Mouse (Mus musculus) kidney, embryonic 15.5 days (tissue): ENCODE measurements at regions not wholly inside any gene's neighbourhood (a gene's known extent, or its start where the extent isn't known, plus 50 kb on each side); places are given as distances from the start of the nearest gene placed in this dataset.

ENCODE experiments used
- ATAC-seq: fragments of 200-750 bp; cut with Nextera tagmentation; replicated peaks from 2 replicates; pipeline ENCODE4 v1.8.0; 2017; ENCODE audit warnings: moderate TSS enrichment; ENCODE audit not compliant: low FRiP score
- H3K27ac ChIP-seq: fragments of 300-500 bp; sonication (generic); 2 replicates; pipeline ENCODE4 v1.5.1; 2015; ENCODE audit warnings: mild to moderate bottlenecking, inconsistent platforms
- H3K27me3 ChIP-seq: fragments of 300-500 bp; sonication (generic); 2 replicates; pipeline ENCODE4 v1.6.1; 2015; ENCODE audit warnings: inconsistent platforms
- H3K36me3 ChIP-seq: fragments of 300-500 bp; sonication (generic); 2 replicates; pipeline ENCODE4 v1.6.1; 2015; ENCODE audit warnings: inconsistent platforms
- H3K4me1 ChIP-seq: fragments of 300-500 bp; sonication (generic); 2 replicates; pipeline ENCODE4 v1.6.1; 2015; ENCODE audit warnings: inconsistent platforms
- H3K4me2 ChIP-seq: fragments of 300-500 bp; sonication (generic); 2 replicates; pipeline ENCODE4 v1.6.1; 2015; ENCODE audit warnings: moderate library complexity, mild to moderate bottlenecking, inconsistent platforms
- H3K4me3 ChIP-seq: fragments of 300-500 bp; sonication (generic); replicated peaks from 2 replicates; pipeline ENCODE4 v1.5.1; 2015; ENCODE audit warnings: mild to moderate bottlenecking, inconsistent platforms
- H3K9ac ChIP-seq: fragments of 300-500 bp; sonication (generic); 2 replicates; pipeline ENCODE4 v1.6.1; 2015; ENCODE audit warnings: mild to moderate bottlenecking, inconsistent platforms
- H3K9me3 ChIP-seq: fragments of 300-500 bp; sonication (generic); replicated peaks from 2 replicates; pipeline ENCODE4 v1.6.1; 2016; ENCODE audit warnings: inconsistent platforms
- WGBS: fragments of 180-500 bp; shearing (Covaris S2); methylation state at CpG from one replicate; pipeline ENCODE4 v1.1.7; 2015; ENCODE audit warnings: mixed read lengths; 5-methylcytosine and 5-hydroxymethylcytosine counted together

GRCm38 (mm10) chr12:106839618-106840017 is 648.8 kb upstream of the 3110018I06Rik start:
- no peak overlapping the region for H3K27ac ChIP-seq
- no peaks in the 10 kb centered on the region for H3K9me3 ChIP-seq
- H3K4me2 ChIP-seq: no peak overlapping the region
- no peak overlapping the region for H3K9ac ChIP-seq
- WGBS: 45% methylated on average over 5 of the region's 5 CpGs
- ATAC-seq: no peak
- no peaks in the 10 kb centered on the region for H3K27me3 ChIP-seq
- peaks cover 11% of the 10 kb centered on the region for H3K4me1 ChIP-seq
- H3K36me3 ChIP-seq: no peaks in the 10 kb centered on the region
- no peak overlapping the region for H3K4me3 ChIP-seq

GRCm38 (mm10) chr12:106840150-106840651 is 648.2 kb upstream of the 3110018I06Rik start:
- no peak overlapping the region for H3K4me3 ChIP-seq
- no peak for ATAC-seq
- WGBS: 37% methylated on average over 9 of the region's 9 CpGs

DNA sequence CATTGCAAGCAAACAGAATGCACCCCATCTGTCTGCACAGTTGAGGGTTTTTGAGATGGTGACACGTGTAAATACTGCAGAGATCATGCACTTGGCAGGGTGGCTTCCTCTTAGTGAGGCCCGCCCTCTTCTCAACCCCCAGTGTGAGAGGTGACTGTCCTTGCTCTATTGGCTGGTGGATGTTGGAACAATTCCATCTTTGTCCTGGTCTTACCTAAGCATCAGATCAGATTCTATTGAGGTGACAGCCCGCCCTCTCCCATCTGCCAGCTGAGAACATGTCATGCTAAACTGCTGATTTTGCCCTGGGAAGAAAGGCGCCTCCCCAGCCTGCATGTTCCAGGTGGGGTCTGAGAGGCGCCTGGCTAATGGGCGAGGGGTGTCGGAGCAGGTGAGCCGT is 646.4 kb upstream of the 3110018I06Rik start:
- no peak for ATAC-seq
- Histone ChIP-seq H3K36me3 (no peaks in the 10 kb centered on the region), H3K9me3 (no peaks in the 10 kb centered on the region), H3K4me2 (no peak overlapping the region), H3K4me3 (no peak overlapping the region), H3K27me3 (no peaks in the 10 kb centered on the region), H3K4me1 (peaks cover 11% of the 10 kb centered on the region), H3K27ac (no peak overlapping the region), H3K9ac (no peak overlapping the region)
- 60% methylated on average over 8 of the region's 8 CpGs for WGBS

More at GRCm38 (mm10) chr12:106840150-106840651, 648.2 kb upstream of the 3110018I06Rik start:
- H3K4me2 ChIP-seq: no peak overlapping the region
- H3K9me3 ChIP-seq: no peaks in the 10 kb centered on the region
- no peak overlapping the region for H3K27ac ChIP-seq
- H3K36me3 ChIP-seq: no peaks in the 10 kb centered on the region
- H3K4me1 ChIP-seq: peaks cover 11% of the 10 kb centered on the region
- H3K27me3 ChIP-seq: no peaks in the 10 kb centered on the region
- no peak overlapping the region for H3K9ac ChIP-seq

DNA sequence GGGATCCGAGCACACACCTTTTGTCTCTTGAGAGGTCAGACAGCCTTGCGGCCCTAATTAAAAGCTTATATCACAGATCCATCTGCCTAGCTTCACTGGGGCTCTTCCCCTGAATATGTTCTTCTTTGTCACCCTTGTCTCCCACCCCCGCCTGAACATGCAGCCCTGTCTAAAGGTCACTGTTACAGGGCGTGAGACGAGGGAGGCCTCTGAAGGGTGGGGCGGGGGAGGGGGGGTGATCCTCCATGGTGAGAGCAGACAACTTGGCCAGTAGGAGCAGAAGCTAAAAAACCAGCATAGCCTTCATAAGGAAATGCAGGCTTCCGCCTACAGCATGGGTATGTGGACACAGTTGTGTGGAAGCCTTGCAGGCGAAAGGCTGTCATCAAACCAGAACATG is 646.0 kb upstream of the 3110018I06Rik start:
- H3K4me2 ChIP-seq: no peak overlapping the region

GRCm38 (mm10) chr12:106851666-106852065 is 636.8 kb upstream of the 3110018I06Rik start:
- Histone ChIP-seq H3K4me1 (0 out of 2 replicates have a peak, but pooled peaks cover 3% of the 10 kb centered on the region), H3K4me2 (no peak overlapping the region), H3K27ac (no peak overlapping the region), H3K27me3 (no peaks in the 10 kb centered on the region), H3K9me3 (no peaks in the 10 kb centered on the region), H3K9ac (no peak overlapping the region), H3K4me3 (no peak overlapping the region), H3K36me3 (no peaks in the 10 kb centered on the region)
- 83% methylated on average over 4 of the region's 4 CpGs for WGBS
- no peak for ATAC-seq

More for the DNA sequence above, 646.0 kb upstream of the 3110018I06Rik start:
- 48% methylated on average over 8 of the region's 8 CpGs for WGBS
- H3K4me3 ChIP-seq: no peak overlapping the region
- H3K9me3 ChIP-seq: no peaks in the 10 kb centered on the region
- no peak overlapping the region for H3K27ac ChIP-seq
- no peak overlapping the region for H3K9ac ChIP-seq
- H3K27me3 ChIP-seq: no peaks in the 10 kb centered on the region
- H3K36me3 ChIP-seq: no peaks in the 10 kb centered on the region
- peaks cover 11% of the 10 kb centered on the region for H3K4me1 ChIP-seq
- no peak for ATAC-seq

- WGBS: 56% methylated on average over 8 of the region's 8 CpGs
- Histone ChIP-seq H3K9me3 (no peaks in the 10 kb centered on the region), H3K27ac (no peak overlapping the region), H3K4me2 (no peak overlapping the region), H3K4me3 (no peak overlapping the region), H3K4me1 (0 out of 2 replicates have a peak, but pooled peaks cover 3% of the 10 kb centered on the region), H3K36me3 (no peaks in the 10 kb centered on the region), H3K9ac (no peak overlapping the region), H3K27me3 (no peaks in the 10 kb centered on the region)
- no peak for ATAC-seq
Measured at GRCm38 (mm10) chr12:106852736-106853135, 635.7 kb upstream of the 3110018I06Rik start.

DNA sequence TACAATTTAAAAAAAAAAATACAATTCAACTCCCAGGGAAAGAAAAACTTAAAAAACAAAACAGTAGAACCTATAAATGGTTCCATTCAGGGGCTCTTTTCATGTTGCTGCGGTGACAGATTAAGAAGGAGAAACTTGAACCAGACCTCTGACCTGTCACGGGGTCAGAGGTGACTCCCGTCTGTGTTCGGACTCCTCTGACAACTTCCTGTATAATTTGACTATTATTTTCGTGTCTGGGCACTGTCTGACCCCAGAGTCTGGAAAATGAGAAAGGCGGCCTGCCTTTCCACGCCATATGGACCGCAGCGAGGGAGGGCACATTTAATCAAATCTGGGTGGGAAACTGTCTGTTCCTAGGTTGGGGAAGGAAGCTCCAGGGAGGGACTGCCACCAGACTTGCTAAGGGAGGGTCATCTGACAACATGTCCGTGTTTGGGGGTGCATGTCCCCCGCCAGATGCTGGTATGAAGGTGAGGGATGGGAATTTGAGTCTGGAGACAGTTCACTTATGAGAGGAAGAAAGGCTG is 634.7 kb upstream of the 3110018I06Rik start:
- Histone ChIP-seq H3K9ac (no peak overlapping the region), H3K27me3 (no peaks in the 10 kb centered on the region), H3K4me2 (no peak overlapping the region), H3K36me3 (no peaks in the 10 kb centered on the region), H3K4me1 (0 out of 2 replicates have a peak, but pooled peaks cover 3% of the 10 kb centered on the region), H3K9me3 (no peaks in the 10 kb centered on the region), H3K27ac (no peak overlapping the region), H3K4me3 (no peak overlapping the region)
- 20% methylated on average over 11 of the region's 11 CpGs for WGBS
- no peak for ATAC-seq

DNA sequence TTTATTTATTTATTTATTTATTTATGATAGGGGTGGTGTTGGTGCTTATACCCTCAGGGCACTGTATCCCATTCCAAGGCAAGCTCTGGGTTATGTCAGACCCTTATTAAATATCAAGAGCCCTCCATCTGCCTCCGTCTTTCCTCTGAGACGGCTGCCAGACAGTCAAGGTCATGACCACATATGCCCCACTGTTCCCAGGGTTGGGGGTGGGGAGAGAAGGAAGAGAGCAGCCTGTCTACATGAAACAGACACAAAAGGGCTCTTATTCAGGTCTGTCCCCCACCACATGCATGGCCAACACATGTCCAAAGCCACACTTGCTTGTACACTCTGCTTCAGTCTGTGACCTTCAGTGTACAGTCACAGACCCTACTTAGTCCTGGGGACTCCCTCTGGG is 632.9 kb upstream of the 3110018I06Rik start:
- no peak overlapping the region for H3K27ac ChIP-seq
- ATAC-seq: no peak
- no peaks in the 10 kb centered on the region for H3K9me3 ChIP-seq
- H3K9ac ChIP-seq: no peak overlapping the region
- no peak overlapping the region for H3K4me3 ChIP-seq
- no peak overlapping the region for H3K4me2 ChIP-seq
- no peaks in the 10 kb centered on the region for H3K36me3 ChIP-seq
- 0 out of 2 replicates have a peak, but pooled peaks cover 3% of the 10 kb centered on the region for H3K4me1 ChIP-seq
- WGBS: 50% methylated on average over 2 of the region's 2 CpGs
- no peaks in the 10 kb centered on the region for H3K27me3 ChIP-seq

DNA sequence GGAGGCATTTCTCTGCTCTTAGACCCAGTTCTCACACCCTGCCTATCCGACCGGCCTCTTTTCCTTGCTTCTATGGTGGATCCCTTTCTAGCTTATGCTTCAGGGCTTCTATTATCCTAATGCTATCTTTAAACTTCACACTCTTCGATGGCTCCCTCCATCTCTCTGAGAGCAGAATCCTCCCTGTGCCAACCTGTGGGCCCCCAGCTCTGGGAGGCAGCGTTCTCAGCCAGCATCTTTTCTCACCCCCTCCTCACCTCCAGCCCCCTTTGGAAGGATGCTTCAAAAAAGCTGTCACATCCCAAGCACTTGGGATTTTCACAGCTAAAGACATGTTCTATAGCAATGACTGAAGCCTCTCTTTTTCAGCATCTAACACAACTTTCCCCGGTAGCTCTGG is 626.8 kb upstream of the 3110018I06Rik start:
- Histone ChIP-seq H3K27ac (no peak overlapping the region), H3K4me1 (no peaks in the 10 kb centered on the region), H3K4me2 (no peak overlapping the region), H3K4me3 (no peak overlapping the region), H3K36me3 (no peaks in the 10 kb centered on the region), H3K9ac (no peak overlapping the region), H3K27me3 (no peaks in the 10 kb centered on the region), H3K9me3 (no peaks in the 10 kb centered on the region)
- 89% methylated on average over 5 of the region's 5 CpGs for WGBS
- no peak for ATAC-seq

GRCm38 (mm10) chr12:106864076-106864475 is 624.4 kb upstream of the 3110018I06Rik start:
- no peak overlapping the region for H3K4me2 ChIP-seq
- no peak overlapping the region for H3K27ac ChIP-seq
- no peak for ATAC-seq
- 90% methylated on average over 8 of the region's 8 CpGs for WGBS
- no peaks in the 10 kb centered on the region for H3K4me1 ChIP-seq
- H3K36me3 ChIP-seq: no peaks in the 10 kb centered on the region
- H3K9me3 ChIP-seq: no peaks in the 10 kb centered on the region
- H3K27me3 ChIP-seq: no peaks in the 10 kb centered on the region
- H3K9ac ChIP-seq: no peak overlapping the region
- no peak overlapping the region for H3K4me3 ChIP-seq

- H3K27ac ChIP-seq: no peak overlapping the region
- ATAC-seq: no peak
- no peak overlapping the region for H3K4me3 ChIP-seq
- H3K4me2 ChIP-seq: no peak overlapping the region
- H3K4me1 ChIP-seq: no peaks in the 10 kb centered on the region
- no peaks in the 10 kb centered on the region for H3K36me3 ChIP-seq
- H3K9ac ChIP-seq: no peak overlapping the region
- no peaks in the 10 kb centered on the region for H3K9me3 ChIP-seq
- 69% methylated on average over 6 of the region's 6 CpGs for WGBS
- H3K27me3 ChIP-seq: no peaks in the 10 kb centered on the region
Measured at GRCm38 (mm10) chr12:106868036-106868435, 620.4 kb upstream of the 3110018I06Rik start.

GRCm38 (mm10) chr12:106871481-106871880 is 617.0 kb upstream of the 3110018I06Rik start:
- Histone ChIP-seq H3K36me3 (no peaks in the 10 kb centered on the region), H3K27ac (no peak overlapping the region), H3K4me1 (no peaks in the 10 kb centered on the region), H3K9ac (no peak overlapping the region), H3K27me3 (no peaks in the 10 kb centered on the region), H3K4me2 (no peak overlapping the region), H3K4me3 (no peak overlapping the region), H3K9me3 (no peaks in the 10 kb centered on the region)
- no peak for ATAC-seq
- 76% methylated on average over 11 of the region's 11 CpGs for WGBS
